Mouse (Mus musculus) lung, embryonic 14.5 days (tissue): Measurements from ENCODE around the gene Ern1. TPM values are rescaled to one million over a fixed set of nuclear protein-coding genes. Genes with fewer than 3 reads are reported as not detected.

ENCODE experiments used
- ATAC-seq: fragments of 200-750 bp; cut with Nextera tagmentation; 2 replicates; pipeline ENCODE4 v1.8.0; 2017; ENCODE audit warnings: mild to moderate bottlenecking, moderate TSS enrichment, moderate library complexity; ENCODE audit not compliant: insufficient read depth
- DNase-seq: peaks from one replicate; pipeline ENCODE4 v3.0.0-alpha.2; 2015
- H3K27ac ChIP-seq: fragments of 300-500 bp; sonication (generic); 2 replicates; pipeline ENCODE4 v1.5.1; 2014; ENCODE audit warnings: low read depth, mild to moderate bottlenecking, moderate library complexity
- H3K27me3 ChIP-seq: fragments of 300-500 bp; sonication (generic); 2 replicates; pipeline ENCODE4 v1.6.1; 2014; ENCODE audit warnings: low read length, control low read depth; ENCODE audit not compliant: insufficient read depth
- H3K36me3 ChIP-seq: fragments of 300-500 bp; sonication (generic); 2 replicates; pipeline ENCODE4 v1.6.1; 2014; ENCODE audit warnings: control low read depth; ENCODE audit not compliant: insufficient read depth
- H3K4me1 ChIP-seq: fragments of 300-500 bp; sonication (generic); 2 replicates; pipeline ENCODE4 v1.6.1; 2014; ENCODE audit warnings: antibody characterized with exemption, control low read depth; ENCODE audit not compliant: insufficient read depth
- H3K4me2 ChIP-seq: fragments of 300-500 bp; sonication (generic); 2 replicates; pipeline ENCODE4 v1.6.1; 2014; ENCODE audit warnings: mild to moderate bottlenecking
- H3K4me3 ChIP-seq: fragments of 300-500 bp; sonication (generic); 2 replicates; pipeline ENCODE4 v1.5.1; 2014; ENCODE audit warnings: low read depth, low read length
- H3K9ac ChIP-seq: fragments of 300-500 bp; sonication (generic); 2 replicates; pipeline ENCODE4 v1.6.1; 2014
- H3K9me3 ChIP-seq: fragments of 300-500 bp; sonication (generic); 2 replicates; pipeline ENCODE4 v1.6.1; 2016; ENCODE audit warnings: low read depth, low read length, control low read depth
- CTCF ChIP-seq: IDR thresholded peaks from 2 replicates; pipeline ENCODE4 v1.5.1; 2016; ENCODE audit warnings: antibody characterized with exemption, low read depth
- WGBS: fragments of 180-500 bp; shearing (Covaris S2); extraction: QIAGEN DNeasy Blood & Tissue Kit; methylation state at CpG from one replicate; pipeline ENCODE4 v1.1.7; 2014; 5-methylcytosine and 5-hydroxymethylcytosine counted together
- polyA plus RNA-seq: library from polyadenylated mRNA; unstranded; fragments of >200 nt; fragmentation: Nextera tagmentation; extraction: Ambion mirVana; gene quantifications from 2 replicates; pipeline ENCODE4 v1.2.1, GENCODE M21; 2014

The Ern1 gene
- polyA plus RNA-seq, 1 experiment from 2014 or later: 8.6 TPM

GRCm38 (mm10) chr11:106364712-106365111, 122.9 kb downstream of the Ern1 start:
- no peak for TF ChIP-seq CTCF
- Histone ChIP-seq H3K4me3 (no peak overlapping the region), H3K27me3 (no peaks in the 10 kb centered on the region), H3K4me1 (no peaks in the 10 kb centered on the region), H3K9ac (0 out of 2 replicates have a peak overlapping the region, but pooled peaks have one; percentile 7), H3K27ac (0 out of 2 replicates have a peak overlapping the region, but pooled peaks have one; percentile 51), H3K9me3 (no peaks in the 10 kb centered on the region), H3K4me2 (peak overlapping the region; percentile 37; the same call in 1 of the 2 replicates), H3K36me3 (no peaks in the 10 kb centered on the region)
- 9% methylated on average over 11 of the region's 11 CpGs for WGBS
- peak; percentile 76 for ATAC-seq
- DNase-seq: peak; percentile 55

- Histone ChIP-seq H3K36me3 (no peaks in the 10 kb centered on the region), H3K9ac (no peak overlapping the region), H3K9me3 (no peaks in the 10 kb centered on the region), H3K27ac (no peak overlapping the region), H3K4me3 (no peak overlapping the region), H3K4me1 (no peaks in the 10 kb centered on the region), H3K4me2 (no peak overlapping the region), H3K27me3 (no peaks in the 10 kb centered on the region)
- peak; percentile 50 for TF ChIP-seq CTCF
- 21% methylated on average over 5 of the region's 5 CpGs for WGBS
- ATAC-seq: no peak
- peak; percentile 43 for DNase-seq
Measured at GRCm38 (mm10) chr11:106359350-106359749, 128.3 kb downstream of the Ern1 start.

- WGBS: 49% methylated on average over 19 of the region's 19 CpGs
- no peak overlapping the region for H3K9ac ChIP-seq
- H3K27me3 ChIP-seq: no peaks in the 10 kb centered on the region
- H3K4me3 ChIP-seq: no peak overlapping the region
- H3K27ac ChIP-seq: no peak overlapping the region
- no peaks in the 10 kb centered on the region for H3K9me3 ChIP-seq
- DNase-seq: peak; percentile 15
- H3K36me3 ChIP-seq: no peaks in the 10 kb centered on the region
- TF ChIP-seq CTCF: no peak
- H3K4me2 ChIP-seq: no peak overlapping the region
- ATAC-seq: no peak
- H3K4me1 ChIP-seq: no peaks in the 10 kb centered on the region
Measured at GRCm38 (mm10) chr11:106355382-106356128, 132.1 kb downstream of the Ern1 start.

GRCm38 (mm10) chr11:106354181-106354580, 133.5 kb downstream of the Ern1 start:
- no peaks in the 10 kb centered on the region for H3K9me3 ChIP-seq

GRCm38 (mm10) chr11:106353188-106353587, 134.5 kb downstream of the Ern1 start, which contains the start of gene Scn4a:
Gene Scn4a, minus strand, starts transcription at chr11:106353288.
- Histone ChIP-seq H3K27ac (no peak within 1 kb of the TSS), H3K4me2 (no peak within 1 kb of the TSS), H3K4me1 (no peaks in the 10 kb centered on the region), H3K9ac (no peak within 1 kb of the TSS), H3K4me3 (no peak within 1 kb of the TSS), H3K36me3 (no peaks in the 10 kb centered on the region), H3K9me3 (no peaks in the 10 kb centered on the region), H3K27me3 (no peaks in the 10 kb centered on the region)
- ATAC-seq: no peak
- no peak for TF ChIP-seq CTCF
- DNase-seq: no peak
- 70% methylated on average over 12 of the region's 12 CpGs for WGBS

More at GRCm38 (mm10) chr11:106354181-106354580, 133.5 kb downstream of the Ern1 start:
- no peaks in the 10 kb centered on the region for H3K27me3 ChIP-seq
- DNase-seq: no peak
- no peak overlapping the region for H3K27ac ChIP-seq
- ATAC-seq: no peak
- H3K4me1 ChIP-seq: no peaks in the 10 kb centered on the region
- 50% methylated on average over 1 of the region's 1 CpGs for WGBS
- H3K36me3 ChIP-seq: no peaks in the 10 kb centered on the region
- H3K4me3 ChIP-seq: no peak overlapping the region
- H3K9ac ChIP-seq: no peak overlapping the region
- TF ChIP-seq CTCF: no peak
- no peak overlapping the region for H3K4me2 ChIP-seq

- ATAC-seq: no peak
- Histone ChIP-seq H3K4me1 (no peaks in the 10 kb centered on the region), H3K4me2 (no peak overlapping the region), H3K36me3 (no peaks in the 10 kb centered on the region), H3K27me3 (no peaks in the 10 kb centered on the region), H3K27ac (no peak overlapping the region), H3K9me3 (no peaks in the 10 kb centered on the region), H3K4me3 (no peak overlapping the region), H3K9ac (no peak overlapping the region)
- no peak for TF ChIP-seq CTCF
- WGBS: 38% methylated on average over 4 of the region's 4 CpGs
- DNase-seq: no peak
Measured at GRCm38 (mm10) chr11:106351941-106352340, 135.7 kb downstream of the Ern1 start.

GRCm38 (mm10) chr11:106351253-106351652, 136.4 kb downstream of the Ern1 start:
- no peak for TF ChIP-seq CTCF
- no peaks in the 10 kb centered on the region for H3K36me3 ChIP-seq
- no peak overlapping the region for H3K9ac ChIP-seq
- no peaks in the 10 kb centered on the region for H3K9me3 ChIP-seq
- DNase-seq (no peak), ATAC-seq (no peak)
- H3K27ac ChIP-seq: no peak overlapping the region
- H3K4me3 ChIP-seq: no peak overlapping the region
- H3K4me1 ChIP-seq: no peaks in the 10 kb centered on the region
- 48% methylated on average over 3 of the region's 3 CpGs for WGBS
- H3K4me2 ChIP-seq: no peak overlapping the region
- H3K27me3 ChIP-seq: no peaks in the 10 kb centered on the region
